Mouse (Mus musculus): Measurements from ENCODE around the gene Gm43552. TPM values are rescaled to one million over a fixed set of nuclear protein-coding genes. Genes with fewer than 3 reads are reported as not detected.
"Not testable (repeated sequence)": the region's sequence is repeated elsewhere in the genome, so short reads cannot be mapped to it uniquely, and the experiment has no call there.

Gm43552 gene
- total and polyA plus RNA-seq, 2 experiments from 2014 or later = not detected

DNA sequence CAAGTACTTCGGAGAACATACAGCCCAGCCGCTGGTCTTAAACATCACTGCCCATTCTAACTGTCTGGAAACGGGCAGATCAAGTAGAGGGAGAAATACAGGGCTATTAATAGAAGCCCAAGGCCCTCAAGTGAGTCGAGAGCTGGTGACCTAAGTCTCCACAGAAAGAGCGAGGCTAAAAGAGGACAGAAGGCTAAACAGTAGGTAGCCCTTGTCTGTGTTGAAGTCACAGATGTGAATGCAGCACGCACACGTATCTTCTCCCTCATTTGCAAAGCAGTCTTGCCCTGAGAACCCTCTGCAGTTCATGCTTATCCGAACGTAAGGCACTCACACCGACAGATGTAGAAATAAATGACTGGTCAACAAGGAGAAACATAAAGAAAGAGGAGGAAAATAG lies 5.3 kb downstream of the Gm43552 start:
- TF ChIP-seq CTCF (IDR thresholded peaks at IDR 0.05) = no peak
- Histone ChIP-seq H3K4me1 (ENCODE audit: insufficient read depth, low read length) (peaks cover 7% of the 10 kb centered on the region; the same call in 1 of the 2 replicates), H3K36me3 (ENCODE audit: insufficient read depth, low read length) (no peaks in the 10 kb centered on the region), H3K27ac (ENCODE audit: low read depth, low read length) (no peak overlapping the region), H3K4me3 (ENCODE audit: low read depth, low read length) (no peak overlapping the region), H3K4me2 (ENCODE audit: low read depth, low read length, poor library complexity, severe bottlenecking) (no peak overlapping the region), H3K27me3 (ENCODE audit: insufficient read depth, low read length) (no peaks in the 10 kb centered on the region), H3K9ac (replicated peaks; ENCODE audit: low read length, poor library complexity, severe bottlenecking) (no peak overlapping the region), H3K9me3 (ENCODE audit: low read length) (no peaks in the 10 kb centered on the region)
- DNase-seq (ENCODE audit: low spot score) (no peak), ATAC-seq (ENCODE audit: low FRiP score) (no peak)
- 89% methylated on average over 10 of the region's 10 CpGs for WGBS

DNA sequence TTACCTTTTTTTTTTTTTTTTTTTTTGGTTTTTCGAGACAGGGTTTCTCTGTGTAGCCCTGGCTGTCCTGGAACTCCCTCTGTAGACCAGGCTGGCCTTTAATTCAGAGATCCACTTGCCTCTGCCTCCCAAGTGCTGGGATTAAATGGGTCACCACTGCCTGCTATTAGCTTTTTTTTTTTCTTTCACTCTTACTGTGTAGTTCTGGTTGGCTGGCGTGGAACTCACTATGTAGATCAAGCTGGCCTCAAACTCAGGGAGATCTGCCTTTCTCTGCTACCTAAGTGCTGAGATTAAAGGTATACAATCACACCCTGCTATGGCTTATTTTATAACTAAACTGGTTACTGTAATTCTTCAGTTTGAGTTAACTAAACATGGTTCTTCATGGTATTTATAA lies 6.1 kb downstream of the Gm43552 start:
- Histone ChIP-seq H3K4me2 (ENCODE audit: low read depth, low read length, poor library complexity, severe bottlenecking) (no peak overlapping the region), H3K27ac (ENCODE audit: low read depth, low read length) (no peak overlapping the region), H3K36me3 (ENCODE audit: insufficient read depth, low read length) (no peaks in the 10 kb centered on the region), H3K4me1 (ENCODE audit: insufficient read depth, low read length) (peaks cover 7% of the 10 kb centered on the region; the same call in 1 of the 2 replicates), H3K9me3 (ENCODE audit: low read length) (no peaks in the 10 kb centered on the region), H3K4me3 (ENCODE audit: low read depth, low read length) (no peak overlapping the region), H3K9ac (replicated peaks; ENCODE audit: low read length, poor library complexity, severe bottlenecking) (no peak overlapping the region), H3K27me3 (ENCODE audit: insufficient read depth, low read length) (no peaks in the 10 kb centered on the region)
- no peak for TF ChIP-seq CTCF (IDR thresholded peaks at IDR 0.05)
- WGBS = 88% methylated on average over 2 of the region's 2 CpGs
- DNase-seq (ENCODE audit: low spot score) (no peak), ATAC-seq (ENCODE audit: low FRiP score) (no peak)

DNA sequence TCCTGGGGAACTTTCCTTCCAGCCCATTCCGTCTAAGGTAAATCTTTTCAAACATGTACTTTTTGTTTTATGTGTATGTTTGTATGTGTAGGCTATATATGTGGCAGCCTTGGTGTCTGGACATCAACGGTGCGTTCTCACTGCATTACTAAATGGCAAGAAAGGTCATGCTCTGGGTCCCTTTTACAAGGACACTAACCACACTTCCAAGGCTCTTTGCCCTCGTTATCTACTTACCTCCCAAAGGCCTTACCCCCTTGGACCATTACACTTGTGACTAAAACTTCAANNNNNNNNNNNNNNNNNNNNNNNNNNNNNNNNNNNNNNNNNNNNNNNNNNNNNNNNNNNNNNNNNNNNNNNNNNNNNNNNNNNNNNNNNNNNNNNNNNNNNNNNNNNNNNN lies 9.6 kb downstream of the Gm43552 start:
- no peaks in the 10 kb centered on the region for H3K4me1 ChIP-seq (ENCODE audit: insufficient read depth, low read length)
- no peak overlapping the region for H3K4me3 ChIP-seq (ENCODE audit: low read depth, low read length)
- 84% methylated on average over 4 of the region's 4 CpGs for WGBS
- DNase-seq (ENCODE audit: low spot score) = no peak
- no peaks in the 10 kb centered on the region for H3K27me3 ChIP-seq (ENCODE audit: insufficient read depth, low read length)
- TF ChIP-seq CTCF (IDR thresholded peaks at IDR 0.05) = no peak
- H3K36me3 ChIP-seq (ENCODE audit: insufficient read depth, low read length) = 0 out of 2 replicates have a peak, but pooled peaks cover 2% of the 10 kb centered on the region
- no peak overlapping the region for H3K9ac ChIP-seq (replicated peaks; ENCODE audit: low read length, poor library complexity, severe bottlenecking)
- no peak for ATAC-seq (ENCODE audit: low FRiP score)
- H3K4me2 ChIP-seq (ENCODE audit: low read depth, low read length, poor library complexity, severe bottlenecking) = no peak overlapping the region
- H3K9me3 ChIP-seq (ENCODE audit: low read length) = no peaks in the 10 kb centered on the region
- no peak overlapping the region for H3K27ac ChIP-seq (ENCODE audit: low read depth, low read length)

DNA sequence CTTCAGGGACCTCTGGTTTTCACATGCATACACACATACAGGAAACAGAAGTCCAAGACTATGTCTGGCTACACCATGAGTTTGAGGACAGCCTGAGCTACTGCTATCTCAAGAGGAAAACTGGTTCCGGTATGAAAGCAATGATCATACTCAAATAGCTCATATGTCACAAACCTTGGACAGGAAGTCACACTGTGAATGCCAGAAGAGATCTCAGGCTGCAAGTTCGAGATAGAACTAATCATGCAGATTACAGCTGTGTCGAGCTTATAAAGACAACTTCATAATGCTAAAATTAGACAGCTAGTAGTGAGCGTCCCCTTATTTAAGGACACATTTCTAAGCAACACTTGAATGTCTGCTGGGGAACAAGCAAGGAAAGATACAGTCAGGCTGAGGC lies 12.1 kb downstream of the Gm43552 start:
- H3K4me3 ChIP-seq (ENCODE audit: low read depth, low read length) = no peak overlapping the region
- H3K27ac ChIP-seq (ENCODE audit: low read depth, low read length) = no peak overlapping the region
- H3K9me3 ChIP-seq (ENCODE audit: low read length) = no peaks in the 10 kb centered on the region
- TF ChIP-seq CTCF (IDR thresholded peaks at IDR 0.05) = no peak
- 78% methylated on average over 4 of the region's 4 CpGs for WGBS
- DNase-seq (ENCODE audit: low spot score) (no peak), ATAC-seq (ENCODE audit: low FRiP score) (no peak)
- H3K27me3 ChIP-seq (ENCODE audit: insufficient read depth, low read length) = no peaks in the 10 kb centered on the region
- no peaks in the 10 kb centered on the region for H3K4me1 ChIP-seq (ENCODE audit: insufficient read depth, low read length)
- 0 out of 2 replicates have a peak, but pooled peaks cover 2% of the 10 kb centered on the region for H3K36me3 ChIP-seq (ENCODE audit: insufficient read depth, low read length)
- no peak overlapping the region for H3K9ac ChIP-seq (replicated peaks; ENCODE audit: low read length, poor library complexity, severe bottlenecking)
- H3K4me2 ChIP-seq (ENCODE audit: low read depth, low read length, poor library complexity, severe bottlenecking) = no peak overlapping the region

DNA sequence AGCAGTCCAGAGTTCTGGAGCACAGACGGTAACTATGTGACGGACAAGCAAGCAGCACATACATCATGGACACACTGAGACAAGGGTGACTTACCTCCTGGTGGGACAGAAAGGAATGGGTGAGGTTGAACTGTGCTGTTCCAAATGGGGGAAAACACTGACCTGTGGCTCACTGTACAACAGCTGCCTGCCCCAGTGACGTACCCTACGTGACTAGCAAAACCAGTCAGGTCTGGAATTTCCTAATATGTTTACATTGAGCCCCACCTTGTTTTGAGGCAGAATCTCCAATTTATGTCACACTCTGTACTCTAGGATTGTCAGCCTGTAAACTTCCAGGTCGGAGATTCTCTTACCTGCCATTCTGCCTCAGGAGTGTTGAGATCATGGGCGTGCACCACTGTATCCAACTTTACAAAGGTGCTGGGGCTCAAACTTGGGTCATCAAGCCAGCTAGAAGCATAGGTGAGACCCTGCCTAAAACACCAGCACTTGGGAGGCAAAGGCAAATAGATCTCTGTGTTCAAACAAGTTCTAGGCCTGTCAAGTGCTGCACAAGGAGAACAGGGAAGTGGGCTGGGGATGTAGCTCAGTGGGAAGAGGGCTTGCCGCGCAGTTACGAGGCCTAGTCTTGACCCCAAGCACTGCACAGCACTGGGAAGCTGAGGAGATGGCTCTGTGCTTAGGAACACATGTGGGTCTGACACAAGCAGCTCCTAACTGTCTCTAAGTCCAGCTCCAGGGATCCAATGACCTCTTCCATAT lies 12.8 kb downstream of the Gm43552 start:
- 89% methylated on average over 9 of the region's 9 CpGs for WGBS
- Histone ChIP-seq H3K27me3 (ENCODE audit: insufficient read depth, low read length) (no peaks in the 10 kb centered on the region), H3K4me3 (ENCODE audit: low read depth, low read length) (no peak overlapping the region), H3K4me2 (ENCODE audit: low read depth, low read length, poor library complexity, severe bottlenecking) (no peak overlapping the region), H3K9me3 (ENCODE audit: low read length) (no peaks in the 10 kb centered on the region), H3K27ac (ENCODE audit: low read depth, low read length) (no peak overlapping the region), H3K4me1 (ENCODE audit: insufficient read depth, low read length) (no peaks in the 10 kb centered on the region), H3K9ac (replicated peaks; ENCODE audit: low read length, poor library complexity, severe bottlenecking) (no peak overlapping the region), H3K36me3 (ENCODE audit: insufficient read depth, low read length) (0 out of 2 replicates have a peak, but pooled peaks cover 2% of the 10 kb centered on the region)
- no peak for ATAC-seq (ENCODE audit: low FRiP score)
- DNase-seq (ENCODE audit: low spot score) = no peak
- no peak for TF ChIP-seq CTCF (IDR thresholded peaks at IDR 0.05)

DNA sequence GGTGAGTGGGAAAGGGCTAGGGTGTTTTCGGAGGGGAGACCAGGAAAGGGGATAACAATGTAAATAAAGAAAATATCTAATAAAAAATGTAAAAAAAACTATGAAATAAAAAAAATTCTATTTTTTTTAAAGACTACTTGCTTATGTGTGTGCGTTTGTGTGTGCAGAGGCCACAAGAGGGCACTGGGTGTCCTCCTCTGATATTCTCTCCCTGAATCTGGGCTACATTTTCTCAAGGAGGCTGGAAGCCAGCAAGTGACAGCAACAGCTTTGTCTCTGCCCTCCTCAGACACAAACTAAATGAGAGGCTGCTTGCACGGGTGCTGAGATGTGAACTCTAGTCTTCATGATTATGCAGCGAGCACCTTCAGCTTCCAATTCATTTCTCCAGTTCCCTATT lies 14.4 kb downstream of the Gm43552 start:
- peak; percentile 27 for DNase-seq (ENCODE audit: low spot score)
- Histone ChIP-seq H3K4me2 (ENCODE audit: low read depth, low read length, poor library complexity, severe bottlenecking) (no peak overlapping the region), H3K9me3 (ENCODE audit: low read length) (no peaks in the 10 kb centered on the region), H3K4me1 (ENCODE audit: insufficient read depth, low read length) (no peaks in the 10 kb centered on the region), H3K27ac (ENCODE audit: low read depth, low read length) (no peak overlapping the region), H3K36me3 (ENCODE audit: insufficient read depth, low read length) (0 out of 2 replicates have a peak, but pooled peaks cover 2% of the 10 kb centered on the region), H3K4me3 (ENCODE audit: low read depth, low read length) (no peak overlapping the region), H3K9ac (replicated peaks; ENCODE audit: low read length, poor library complexity, severe bottlenecking) (no peak overlapping the region), H3K27me3 (ENCODE audit: insufficient read depth, low read length) (no peaks in the 10 kb centered on the region)
- peak; percentile 57 for TF ChIP-seq CTCF (IDR thresholded peaks at IDR 0.05)
- no peak for ATAC-seq (ENCODE audit: low FRiP score)
- 68% methylated on average over 4 of the region's 4 CpGs for WGBS

DNA sequence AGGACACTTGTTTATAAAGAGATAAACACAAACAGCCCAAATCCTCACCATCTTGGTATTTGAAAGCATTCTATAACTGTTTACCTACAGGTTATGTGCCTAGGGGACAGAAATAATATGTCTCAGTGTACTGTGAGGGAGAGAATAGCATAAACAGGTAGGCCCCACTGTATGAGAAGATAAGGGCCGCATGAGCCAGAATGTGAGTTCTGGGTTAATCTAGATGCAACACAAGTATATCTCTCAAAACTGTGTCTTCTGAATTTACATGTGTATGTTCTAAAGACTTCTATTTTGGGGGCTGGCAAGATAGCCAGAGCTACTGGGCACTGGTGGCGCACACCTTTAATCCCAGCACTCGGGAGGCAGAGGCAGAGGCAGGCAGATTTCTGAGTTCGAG lies 15.9 kb downstream of the Gm43552 start:
- not testable (repeated sequence) for H3K27ac ChIP-seq (ENCODE audit: low read depth, low read length); H3K4me1 ChIP-seq (ENCODE audit: insufficient read depth, low read length); H3K9ac ChIP-seq (replicated peaks; ENCODE audit: low read length, poor library complexity, severe bottlenecking); H3K4me3 ChIP-seq (ENCODE audit: low read depth, low read length); ATAC-seq (ENCODE audit: low FRiP score); H3K9me3 ChIP-seq (ENCODE audit: low read length); H3K27me3 ChIP-seq (ENCODE audit: insufficient read depth, low read length); H3K36me3 ChIP-seq (ENCODE audit: insufficient read depth, low read length); DNase-seq (ENCODE audit: low spot score); H3K4me2 ChIP-seq (ENCODE audit: low read depth, low read length, poor library complexity, severe bottlenecking)
- 95% methylated on average over 4 of the region's 4 CpGs for WGBS

All from midbrain, postnatal 0 days (tissue).